Mouse (Mus musculus): Measurements from ENCODE around the gene Olfr61.

- TF ChIP-seq CTCF (IDR thresholded peaks at IDR 0.05; ENCODE audit: insufficient read depth, low read depth, low read length) (no peak), POLR2A (IDR thresholded peaks at IDR 0.05; ENCODE audit: insufficient read depth, low read depth, low read length) (no peak)
Observed at GRCm38 (mm10) chr7:140646152-140646551, 17.4 kb downstream of the Olfr61 start, which contains the start of gene Olfr53.

Data from olfactory bulb, adult 2 months (tissue).